Mouse (Mus musculus) kidney, adult 11 months (tissue): ENCODE results near the gene Gm13043.
"Not testable (repeated sequence)": the region's sequence is repeated elsewhere in the genome, so short reads cannot be mapped to it uniquely, and the experiment has no call there.

Experiments used
- DNase-seq: peaks from one replicate; pipeline ENCODE4 v3.0.0; 2022

The Gm13043 gene

GRCm38 (mm10) chr4:143511043-143511442 is at the start of gene Gm13043:
Gene Gm13043, plus strand, starts transcription at chr4:143511343.
- no peak for DNase-seq

- not testable (repeated sequence) for DNase-seq
Measured at GRCm38 (mm10) chr4:143535654-143536053, 24.5 kb downstream of the Gm13043 start, which contains the start of gene Gm13040. Gene Gm13040, plus strand, starts transcription at chr4:143535954.

DNA sequence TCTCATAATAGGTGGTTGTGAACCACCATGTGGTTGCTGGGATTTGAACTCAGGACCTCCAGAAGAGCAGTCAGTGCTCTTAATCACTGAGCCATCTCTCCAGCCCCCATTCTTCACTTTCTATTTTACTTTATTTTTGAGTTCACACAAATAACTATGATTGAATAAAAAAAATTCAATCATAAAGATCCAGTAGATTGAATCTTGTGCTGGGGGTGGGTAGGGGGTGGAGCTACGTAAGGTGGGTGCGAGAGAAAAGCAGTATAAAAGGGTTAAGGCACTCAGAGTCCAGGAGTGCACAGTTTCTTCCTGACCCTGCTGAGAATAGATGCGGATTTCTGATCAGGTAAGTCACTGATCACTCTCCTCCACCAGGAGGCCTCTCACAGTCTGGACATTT is 40.3 kb downstream of the Gm13043 start, which contains the start of the genes BC080695 and Gm13057:
Gene BC080695, plus strand, starts transcription at position 301 of the 400 bp plus-strand sequence.
Gene Gm13057, plus strand, starts transcription at position 310 of the 400 bp plus-strand sequence.
- not testable (repeated sequence) for DNase-seq
